Mouse (Mus musculus) cerebellum, adult 2 months (tissue): ENCODE measurements at regions not wholly inside any gene's neighbourhood (a gene's known extent, or its start where the extent isn't known, plus 50 kb on each side); places are given as distances from the start of the nearest gene placed in this dataset.
A peak's percentile ranks its signal among the peaks of the same experiment; 100 is the strongest.

Source experiments
- DNase-seq, 2 experiments: peaks; one replicate each; pipeline ENCODE4 v3.0.0; 2021
- H3K27ac ChIP-seq: fragments of 200-500 bp; 2 replicates; pipeline ENCODE4 v1.5.1; 2012; ENCODE audit warnings: low read length, control low read depth, inconsistent platforms; ENCODE audit not compliant: insufficient read depth
- H3K27me3 ChIP-seq: fragments of 200-500 bp; 2 replicates; pipeline ENCODE4 v1.6.1; 2012; ENCODE audit warnings: inconsistent platforms, mild to moderate bottlenecking, low read length, moderate library complexity; ENCODE audit not compliant: control insufficient read depth, insufficient read depth
- H3K4me1 ChIP-seq: fragments of 200-500 bp; 2 replicates; pipeline ENCODE4 v1.6.1; 2011; ENCODE audit warnings: low read length; ENCODE audit not compliant: control insufficient read depth, insufficient read depth
- H3K4me3 ChIP-seq: fragments of 200-500 bp; replicated peaks from 2 replicates; pipeline ENCODE3; 2011; ENCODE audit warnings: mild to moderate bottlenecking, low read depth, low read length, control low read depth; ENCODE audit not compliant: insufficient read depth
- CTCF ChIP-seq: fragments of 200-500 bp; IDR thresholded peaks from 2 replicates; pipeline ENCODE4 v1.5.1; 2011; ENCODE audit warnings: low read depth, mild to moderate bottlenecking, control low read depth, low read length, moderate library complexity, borderline replicate concordance; ENCODE audit not compliant: insufficient read depth
- POLR2A ChIP-seq: fragments of 200-500 bp; IDR thresholded peaks from 2 replicates; pipeline ENCODE4 v1.6.1; 2011; ENCODE audit warnings: low read length, control low read depth, borderline replicate concordance; ENCODE audit not compliant: insufficient read depth
- WGBS: fragments of 180-500 bp; shearing (Covaris S2); methylation state at CpG from one replicate; pipeline ENCODE4 v1.1.7; 2018; 5-methylcytosine and 5-hydroxymethylcytosine counted together

DNA sequence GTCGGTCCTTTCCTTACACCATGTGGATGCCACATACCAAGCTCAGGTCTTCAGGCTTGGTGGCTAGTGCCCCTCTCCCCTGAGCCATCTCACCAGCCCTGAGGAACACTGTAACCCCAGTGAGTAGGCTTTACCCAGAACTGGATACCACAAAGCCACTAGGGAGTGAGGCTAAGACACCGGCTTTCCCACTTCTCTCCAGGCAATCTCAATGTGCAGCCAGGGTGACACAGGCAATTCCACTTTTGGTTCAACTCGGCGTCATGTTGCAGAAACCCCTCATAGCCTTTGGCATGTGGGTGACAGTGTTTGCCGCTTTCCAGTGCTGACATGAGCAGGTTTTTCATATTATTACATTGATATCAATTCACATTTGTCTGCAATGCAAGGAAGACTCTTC is 164.6 kb upstream of the Gcfc2 start:
- Histone ChIP-seq H3K27ac (no peak overlapping the region), H3K4me1 (no peaks in the 10 kb centered on the region), H3K4me3 (no peak overlapping the region), H3K27me3 (no peaks in the 10 kb centered on the region)
- no peak for DNase-seq
- TF ChIP-seq POLR2A = no peak
- no peak for TF ChIP-seq CTCF
- WGBS = 89% methylated on average over 5 of the region's 5 CpGs

DNA sequence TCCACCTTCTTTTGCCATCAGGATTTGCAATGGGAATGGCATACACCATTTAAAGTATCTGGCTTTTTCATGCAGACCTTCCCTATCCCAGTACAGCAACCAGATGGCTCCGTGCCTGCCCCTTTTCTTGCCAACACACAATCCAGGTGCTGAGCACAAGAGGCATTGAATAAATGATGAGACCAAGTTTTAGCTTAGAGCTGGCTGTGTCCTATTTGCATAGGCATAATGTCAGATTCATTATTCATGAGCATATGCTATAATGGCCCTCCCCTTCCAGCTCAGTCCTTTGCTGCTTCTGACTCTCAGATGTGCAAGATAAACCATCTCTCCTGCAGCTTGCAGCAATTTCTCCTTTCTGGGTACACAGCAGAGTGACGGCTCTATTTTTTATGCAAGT is 163.3 kb upstream of the Gcfc2 start:
- Histone ChIP-seq H3K27ac (no peak overlapping the region), H3K27me3 (no peaks in the 10 kb centered on the region), H3K4me1 (no peaks in the 10 kb centered on the region), H3K4me3 (no peak overlapping the region)
- DNase-seq = no peak
- TF ChIP-seq CTCF (no peak), POLR2A (no peak)
- WGBS = 43% methylated on average over 2 of the region's 2 CpGs

DNA sequence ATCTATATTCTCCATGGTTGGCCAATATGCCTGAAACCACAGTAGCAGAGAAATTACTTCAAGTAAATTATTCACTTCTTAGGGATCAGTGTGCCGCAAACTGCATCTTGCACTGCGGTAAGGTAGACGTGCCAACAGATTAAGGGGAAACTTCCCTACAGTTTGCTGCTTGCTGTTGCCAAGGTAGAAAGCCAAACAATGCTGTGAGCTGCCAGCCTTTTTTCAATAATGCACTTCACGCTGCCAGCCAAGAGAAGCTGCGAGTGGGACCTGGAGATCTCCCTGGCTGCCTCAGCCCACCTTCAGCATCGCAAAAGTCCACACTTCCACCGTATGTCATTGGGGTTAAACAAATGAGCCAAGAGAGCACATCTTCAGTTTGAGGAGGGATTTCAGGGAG is 157.6 kb upstream of the Gcfc2 start:
- TF ChIP-seq POLR2A (no peak), CTCF (no peak)
- Histone ChIP-seq H3K4me3 (no peak overlapping the region), H3K4me1 (no peaks in the 10 kb centered on the region), H3K27ac (no peak overlapping the region), H3K27me3 (no peaks in the 10 kb centered on the region)
- WGBS = 15% methylated on average over 7 of the region's 7 CpGs
- peak; percentile 10 to 27 for DNase-seq

DNA sequence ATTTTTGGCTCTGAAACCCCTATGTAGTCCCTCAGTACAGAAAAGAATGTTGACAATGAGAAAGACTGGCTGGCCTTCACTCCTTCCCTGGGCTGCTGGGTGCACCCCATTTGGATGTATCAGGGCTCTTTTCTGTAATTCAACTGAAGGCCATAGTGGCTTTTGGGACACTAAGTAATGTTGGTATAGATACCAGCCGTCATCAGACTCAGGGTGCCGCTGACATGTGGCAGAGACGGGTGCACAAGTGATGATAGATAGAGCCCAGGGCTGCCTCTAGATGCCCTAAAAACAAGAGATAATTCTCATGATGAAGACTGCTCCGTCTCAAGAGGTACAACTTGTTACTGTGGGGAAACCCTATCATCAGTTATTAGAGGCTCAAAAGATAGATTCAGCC is 156.7 kb upstream of the Gcfc2 start:
- DNase-seq = no peak
- H3K27ac ChIP-seq = no peak overlapping the region
- WGBS = 99% methylated on average over 4 of the region's 4 CpGs
- no peaks in the 10 kb centered on the region for H3K27me3 ChIP-seq
- H3K4me3 ChIP-seq = no peak overlapping the region
- H3K4me1 ChIP-seq = no peaks in the 10 kb centered on the region
- TF ChIP-seq CTCF = no peak
- no peak for TF ChIP-seq POLR2A

DNA sequence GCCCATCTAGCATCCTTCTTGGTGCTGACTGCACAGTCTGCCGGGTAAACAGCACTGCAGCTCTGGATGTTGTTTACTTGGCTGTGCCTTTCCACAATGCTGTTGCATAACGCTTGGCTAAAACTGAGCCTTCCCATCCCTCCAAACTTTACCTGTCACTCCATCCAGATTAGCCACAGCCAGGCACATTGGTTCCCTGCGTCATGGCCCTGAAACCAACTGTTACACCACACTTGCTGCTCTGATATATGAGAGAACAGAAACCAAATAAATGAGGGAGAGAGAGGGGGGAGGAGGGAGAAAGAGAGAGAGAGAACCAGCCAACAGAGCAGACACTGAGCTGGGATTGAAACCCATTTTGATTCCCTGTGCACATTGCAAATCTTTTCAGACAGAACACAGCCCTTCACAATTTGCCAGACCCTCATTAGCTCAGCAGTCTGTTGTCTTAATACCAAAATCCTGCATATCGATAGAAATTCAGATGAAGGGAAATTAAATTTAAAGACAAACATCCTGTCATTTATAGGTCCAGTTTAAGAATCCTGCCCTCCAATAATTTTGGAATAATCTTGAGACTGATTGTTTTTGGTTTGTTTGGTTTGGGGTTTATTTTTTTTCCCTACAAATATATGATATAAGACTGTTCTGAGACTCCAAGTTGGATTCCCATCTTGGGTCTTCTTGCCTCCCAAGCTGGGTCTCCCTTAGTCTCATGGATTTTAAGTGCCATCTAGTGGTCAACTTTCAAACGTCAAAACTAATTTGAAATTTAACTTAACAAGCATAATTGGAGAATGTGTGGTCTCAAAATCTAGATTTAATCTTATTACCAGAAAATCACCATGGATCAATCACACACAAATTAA is 154.6 kb upstream of the Gcfc2 start:
- no peak overlapping the region for H3K4me3 ChIP-seq
- DNase-seq = peak; percentile 9 to 26
- WGBS = 41% methylated on average over 5 of the region's 5 CpGs
- no peaks in the 10 kb centered on the region for H3K4me1 ChIP-seq
- TF ChIP-seq POLR2A = no peak
- TF ChIP-seq CTCF = peak; percentile 17; the same call in 1 of the 2 replicates
- no peaks in the 10 kb centered on the region for H3K27me3 ChIP-seq
- H3K27ac ChIP-seq = no peak overlapping the region

DNA sequence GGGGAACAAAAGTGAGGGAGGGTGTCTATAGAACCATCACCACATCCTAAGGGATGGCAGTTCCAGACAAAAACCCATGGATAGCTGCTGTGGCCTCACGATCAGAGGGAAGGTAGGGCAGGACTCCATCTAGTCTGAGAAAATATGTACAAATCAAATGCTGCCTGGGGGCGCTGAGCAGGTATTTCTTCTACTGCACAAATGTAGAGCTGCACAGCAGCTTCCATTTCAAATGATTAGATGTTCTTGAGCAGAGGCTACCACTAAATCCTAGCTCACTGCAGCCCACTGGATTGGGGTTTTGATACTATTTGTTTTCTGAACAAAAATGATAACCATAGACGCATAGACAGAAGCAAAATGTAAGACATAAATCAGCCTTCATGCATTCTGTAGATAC is 153.2 kb upstream of the Gcfc2 start:
- DNase-seq = no peak
- Histone ChIP-seq H3K4me3 (no peak overlapping the region), H3K27ac (no peak overlapping the region), H3K4me1 (no peaks in the 10 kb centered on the region), H3K27me3 (no peaks in the 10 kb centered on the region)
- WGBS = 90% methylated on average over 3 of the region's 3 CpGs
- TF ChIP-seq CTCF = no peak
- no peak for TF ChIP-seq POLR2A

DNA sequence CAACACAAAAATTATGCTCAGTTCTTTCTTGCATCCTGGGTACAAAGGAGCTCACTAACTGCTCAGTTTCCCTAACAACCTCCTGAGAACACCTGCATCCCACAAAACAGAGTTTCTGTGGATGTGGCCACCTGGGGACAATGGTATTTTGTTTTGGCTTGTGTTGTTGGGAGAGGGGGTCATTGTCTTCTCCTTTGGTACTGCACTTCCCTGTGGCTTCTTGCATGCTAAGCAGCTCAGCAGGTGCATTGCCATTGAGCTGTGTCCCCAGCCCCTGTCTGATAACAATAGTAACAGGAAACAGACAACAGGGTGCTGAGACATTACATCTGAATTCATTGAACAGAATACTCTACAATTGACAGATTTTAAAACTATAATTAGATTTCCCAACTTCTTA is 151.6 kb upstream of the Gcfc2 start:
- Histone ChIP-seq H3K4me3 (no peak overlapping the region), H3K27ac (no peak overlapping the region), H3K27me3 (no peaks in the 10 kb centered on the region), H3K4me1 (no peaks in the 10 kb centered on the region)
- DNase-seq = no peak
- TF ChIP-seq POLR2A (no peak), CTCF (no peak)

DNA sequence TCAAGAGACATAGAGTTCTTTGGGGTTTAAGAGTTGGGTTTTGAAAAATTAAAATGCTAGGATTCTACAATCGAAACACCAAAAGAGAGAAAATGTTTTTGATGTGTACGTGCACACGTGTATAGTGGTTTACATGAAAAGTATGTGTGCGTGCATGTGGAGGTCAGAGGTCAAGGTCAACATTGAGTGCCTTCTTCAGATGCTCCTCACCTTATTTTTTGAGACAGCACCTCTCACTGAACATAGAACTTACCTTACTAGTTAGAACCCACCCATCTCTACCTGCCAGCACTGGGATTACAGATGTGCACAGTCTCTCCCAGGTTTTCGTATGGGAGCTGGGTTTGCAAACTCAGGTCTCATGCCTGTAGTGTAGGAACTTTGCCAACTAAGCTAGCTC is 141.3 kb upstream of the Gcfc2 start:
- Histone ChIP-seq H3K4me3 (no peak overlapping the region), H3K27me3 (no peaks in the 10 kb centered on the region), H3K27ac (no peak overlapping the region), H3K4me1 (no peaks in the 10 kb centered on the region)
- WGBS = 93% methylated on average over 5 of the region's 5 CpGs
- TF ChIP-seq POLR2A (no peak), CTCF (no peak)
- DNase-seq = no peak
